ENCODE assay signal across 8 mouse cellular contexts in genomic region chr17:46750580-46750979, GRCm38 (mm10). TPM values are rescaled to one million over a fixed set of nuclear protein-coding genes. Genes with fewer than 3 reads are reported as not detected.
DNase-seq lines count a peak whose midpoint lies in the region; ATAC-seq and TF ChIP-seq lines count a peak whose summit lies in the region.

No protein-coding gene starts in this region.

- TF ChIP-seq CTCF in embryonic fibroblast, embryonic 13.5 days (IDR thresholded peaks at IDR 0.05; ENCODE audit: borderline replicate concordance, insufficient read depth, low read length), result no peak

- no peak for TF ChIP-seq POLR2A in embryonic fibroblast, embryonic 13.5 days (IDR thresholded peaks at IDR 0.05; ENCODE audit: low read depth, low read length)

- H3K9ac ChIP-seq in lung, embryonic 15.5 days, result peak overlapping the region; percentile 72; the same call in 1 of the 2 replicates
- peak overlapping the region; percentile 78 for H3K9ac ChIP-seq in limb, embryonic 13.5 days
- H3K9ac ChIP-seq in neural tube, embryonic 15.5 days (replicated peaks), result peak overlapping the region; percentile 73; the same call in 1 of the 2 replicates

- H3K27me3 ChIP-seq in lung, embryonic 15.5 days, result no peaks in the 10 kb centered on the region
- H3K27me3 ChIP-seq in limb, embryonic 13.5 days, result no peaks in the 10 kb centered on the region
- no peaks in the 10 kb centered on the region for H3K27me3 ChIP-seq in neural tube, embryonic 15.5 days (replicated peaks)

- no peaks in the 10 kb centered on the region for H3K9me3 ChIP-seq in lung, embryonic 15.5 days
- no peaks in the 10 kb centered on the region for H3K9me3 ChIP-seq in limb, embryonic 13.5 days
- H3K9me3 ChIP-seq in neural tube, embryonic 15.5 days (replicated peaks), result no peaks in the 10 kb centered on the region

- no peak for DNase-seq in lung, postnatal 14 days
- no peak for DNase-seq in embryo, embryonic 10 days (ENCODE audit: low spot score)
- DNase-seq in right cerebral cortex, postnatal 25 days, result no peak
- DNase-seq in spleen, adult 12 weeks (ENCODE audit: low spot score), result no peak

- peak overlapping the region; percentile 76 for H3K4me2 ChIP-seq in lung, embryonic 15.5 days
- peak overlapping the region; percentile 75 for H3K4me2 ChIP-seq in limb, embryonic 13.5 days (replicated peaks)
- peak overlapping the region; percentile 76 for H3K4me2 ChIP-seq in neural tube, embryonic 15.5 days

- H3K4me3 ChIP-seq in lung, embryonic 15.5 days, result peak overlapping the region; percentile 91
- H3K4me3 ChIP-seq in embryonic fibroblast, embryonic 13.5 days (ENCODE audit: insufficient read depth, low read length), result peak overlapping the region; percentile 78; the same call in 1 of the 2 replicates
- peak overlapping the region; percentile 69 for H3K4me3 ChIP-seq in limb, embryonic 13.5 days
- H3K4me3 ChIP-seq in neural tube, embryonic 15.5 days (replicated peaks), result peak overlapping the region; percentile 85

- 88% methylated on average over 4 of the region's 4 CpGs for WGBS in lung, embryonic 15.5 days
- WGBS in limb, embryonic 13.5 days, result 80% methylated on average over 4 of the region's 4 CpGs
- WGBS in neural tube, embryonic 15.5 days, result 78% methylated on average over 4 of the region's 4 CpGs

- H3K4me1 ChIP-seq in lung, embryonic 15.5 days, result peaks cover 15% of the 10 kb centered on the region
- H3K4me1 ChIP-seq in embryonic fibroblast, embryonic 13.5 days (ENCODE audit: control insufficient read depth, insufficient read depth, low read length), result 0 out of 2 replicates have a peak, but pooled peaks cover 5% of the 10 kb centered on the region
- H3K4me1 ChIP-seq in limb, embryonic 13.5 days, result peaks cover 17% of the 10 kb centered on the region
- H3K4me1 ChIP-seq in neural tube, embryonic 15.5 days, result peaks cover 27% of the 10 kb centered on the region

- no peak for ATAC-seq in lung, embryonic 15.5 days (ENCODE audit: borderline replicate concordance, extremely low read depth, low FRiP score, low TSS enrichment)
- ATAC-seq in limb, embryonic 13.5 days (ENCODE audit: low FRiP score, low read depth), result no peak
- no peak for ATAC-seq in neural tube, embryonic 15.5 days (ENCODE audit: low FRiP score)

- peaks cover 9% of the 10 kb centered on the region; the same call in 1 of the 2 replicates for H3K36me3 ChIP-seq in lung, embryonic 15.5 days
- H3K36me3 ChIP-seq in limb, embryonic 13.5 days, result peaks cover 29% of the 10 kb centered on the region
- H3K36me3 ChIP-seq in neural tube, embryonic 15.5 days, result peaks cover 18% of the 10 kb centered on the region

- 0 out of 2 replicates have a peak overlapping the region, but pooled peaks have one; percentile 92 for H3K27ac ChIP-seq in lung, embryonic 15.5 days
- no peak overlapping the region for H3K27ac ChIP-seq in embryonic fibroblast, embryonic 13.5 days (ENCODE audit: insufficient read depth, low read length)
- peak overlapping the region; percentile 87; the same call in 1 of the 2 replicates for H3K27ac ChIP-seq in limb, embryonic 13.5 days
- H3K27ac ChIP-seq in neural tube, embryonic 15.5 days (replicated peaks), result peak overlapping the region; percentile 94; the same call in 1 of the 2 replicates

RNA-seq across cellular contexts. Expression of gene Cnpy3, which starts 1.4 kb away (rescaled TPM):
- 83.0 and 83.6 TPM in 2 replicates for polyA plus RNA-seq in lung, embryonic 15.5 days (2015; fragmentation: Nextera tagmentation; extraction: Ambion mirVana)
- 29.5 and 29.9 TPM in 2 replicates for polyA plus RNA-seq in embryonic fibroblast, embryonic 13.5 days (2011; ENCODE audit: insufficient read length, low read depth, missing spikeins)
- polyA plus RNA-seq in limb, embryonic 13.5 days (2015; fragmentation: Nextera tagmentation; extraction: Ambion mirVana), result 66.8 and 67.7 TPM in 2 replicates
- 72.2 and 76.1 TPM in 2 replicates for polyA plus RNA-seq in neural tube, embryonic 15.5 days (2015; fragmentation: Nextera tagmentation; extraction: Ambion mirVana)

RNA-seq across cellular contexts. Expression of gene Ptcra, which starts 12.9 kb away (rescaled TPM):
- 1.3 and 8.2 TPM in 2 replicates for polyA plus RNA-seq in lung, embryonic 15.5 days (2015; fragmentation: Nextera tagmentation; extraction: Ambion mirVana)
- polyA plus RNA-seq in embryonic fibroblast, embryonic 13.5 days (2011; ENCODE audit: insufficient read length, low read depth, missing spikeins), result not detected in 2 replicates
- 0.29 and 0.33 TPM in 2 replicates for polyA plus RNA-seq in limb, embryonic 13.5 days (2015; fragmentation: Nextera tagmentation; extraction: Ambion mirVana)
- polyA plus RNA-seq in neural tube, embryonic 15.5 days (2015; fragmentation: Nextera tagmentation; extraction: Ambion mirVana), result 0.19 and 43.5 TPM in 2 replicates

RNA-seq across cellular contexts. Expression of gene Gnmt, which starts 21.6 kb away (rescaled TPM):
- polyA plus RNA-seq in lung, embryonic 15.5 days (2015; fragmentation: Nextera tagmentation; extraction: Ambion mirVana), result 1.3 and 1.8 TPM in 2 replicates
- not detected in 2 replicates for polyA plus RNA-seq in embryonic fibroblast, embryonic 13.5 days (2011; ENCODE audit: insufficient read length, low read depth, missing spikeins)
- 0.46 and 0.57 TPM in 2 replicates for polyA plus RNA-seq in limb, embryonic 13.5 days (2015; fragmentation: Nextera tagmentation; extraction: Ambion mirVana)
- 1.7 and 1.9 TPM in 2 replicates for polyA plus RNA-seq in neural tube, embryonic 15.5 days (2015; fragmentation: Nextera tagmentation; extraction: Ambion mirVana)

RNA-seq across cellular contexts. Expression of gene 2310039H08Rik, which starts 21.9 kb away (rescaled TPM):
- polyA plus RNA-seq in lung, embryonic 15.5 days (2015; fragmentation: Nextera tagmentation; extraction: Ambion mirVana), result 62.2 and 63.9 TPM in 2 replicates
- polyA plus RNA-seq in embryonic fibroblast, embryonic 13.5 days (2011; ENCODE audit: insufficient read length, low read depth, missing spikeins), result 13.9 and 17.9 TPM in 2 replicates
- 70.5 and 75.2 TPM in 2 replicates for polyA plus RNA-seq in limb, embryonic 13.5 days (2015; fragmentation: Nextera tagmentation; extraction: Ambion mirVana)
- 53.8 and 56.8 TPM in 2 replicates for polyA plus RNA-seq in neural tube, embryonic 15.5 days (2015; fragmentation: Nextera tagmentation; extraction: Ambion mirVana)

RNA-seq across cellular contexts. Expression of gene Rpl7l1, which starts 31.9 kb away (rescaled TPM):
- polyA plus RNA-seq in lung, embryonic 15.5 days (2015; fragmentation: Nextera tagmentation; extraction: Ambion mirVana), result 171 and 175 TPM in 2 replicates
- polyA plus RNA-seq in embryonic fibroblast, embryonic 13.5 days (2011; ENCODE audit: insufficient read length, low read depth, missing spikeins), result 115 and 117 TPM in 2 replicates
- polyA plus RNA-seq in limb, embryonic 13.5 days (2015; fragmentation: Nextera tagmentation; extraction: Ambion mirVana), result 175 and 176 TPM in 2 replicates
- 77.2 and 88.4 TPM in 2 replicates for polyA plus RNA-seq in neural tube, embryonic 15.5 days (2015; fragmentation: Nextera tagmentation; extraction: Ambion mirVana)
